Mouse (Mus musculus) mesoderm, embryonic 11.5 days (tissue): ENCODE data around the gene Polr1d.
A peak's percentile ranks its signal among the peaks of the same experiment; 100 is the strongest.

ENCODE experiments used
- DNase-seq: peaks from one replicate; pipeline ENCODE4 v3.0.0-alpha.2; 2012; ENCODE audit warnings: low read depth, low spot score

Gene Polr1d

DNA sequence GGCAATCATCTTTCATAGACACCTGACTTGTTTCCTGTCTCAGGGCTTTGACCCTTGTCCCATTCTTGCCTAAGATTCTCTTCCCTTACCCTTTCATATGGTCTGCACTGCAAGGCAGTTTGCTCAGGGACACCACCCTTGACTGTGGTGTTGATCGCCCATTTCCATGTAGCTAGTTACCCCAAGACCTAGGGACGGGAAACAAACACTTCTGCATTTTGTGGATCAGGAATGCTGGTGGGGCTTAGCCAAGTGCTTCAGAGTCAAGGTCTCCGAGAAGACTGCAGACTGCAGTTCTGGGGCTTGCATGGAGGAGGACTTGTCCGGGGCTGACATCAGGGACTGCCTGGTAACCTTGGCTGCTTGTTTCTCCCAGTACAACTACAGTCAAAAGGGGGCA lies 10.0 kb downstream of the Polr1d start:
- no peak for DNase-seq

DNA sequence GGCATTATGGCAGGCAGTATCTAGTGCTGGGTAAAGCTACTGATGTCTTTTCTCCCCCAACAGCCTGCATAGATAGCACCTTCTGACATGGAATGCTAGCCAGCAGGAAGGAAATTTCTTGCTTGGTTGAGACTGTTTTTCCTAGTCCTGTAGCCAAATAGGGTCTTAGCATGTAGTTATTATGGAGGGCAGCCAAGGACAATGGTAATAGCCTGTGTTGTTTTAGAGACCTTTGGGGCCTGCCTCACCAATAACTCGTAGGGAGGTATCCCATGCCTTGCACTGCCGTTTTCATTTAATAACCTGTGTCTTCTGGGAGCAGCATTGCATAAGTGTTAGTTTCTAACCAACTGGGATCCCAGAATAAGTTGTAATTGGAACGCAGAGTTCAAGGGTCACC lies 13.0 kb downstream of the Polr1d start:
- DNase-seq: no peak

- DNase-seq: no peak
These were observed 13.6 kb downstream of the Polr1d start for GRCm38 (mm10) chr5:147090256-147090963.

- DNase-seq: no peak
These were observed 15.6 kb downstream of the Polr1d start for GRCm38 (mm10) chr5:147092448-147092847.

DNA sequence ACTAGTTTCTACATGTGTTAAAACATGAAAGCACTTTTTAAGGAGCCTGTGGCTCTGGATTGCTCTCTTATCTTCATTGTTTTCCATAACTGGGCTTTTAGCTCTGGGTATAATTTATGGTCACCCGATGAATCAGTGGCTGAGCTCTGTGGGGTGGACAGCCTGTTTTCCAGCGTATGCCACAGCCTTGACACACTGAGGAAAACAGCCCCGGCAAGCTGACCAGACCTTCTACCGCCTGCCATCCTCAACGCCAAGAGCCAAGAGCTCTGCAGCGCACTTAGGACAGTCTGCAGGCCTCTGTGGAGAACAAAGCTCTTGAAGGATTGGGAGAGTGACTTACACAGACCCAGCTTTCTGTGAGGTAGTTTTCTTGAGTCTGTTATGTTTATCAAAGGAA lies 17.4 kb downstream of the Polr1d start:
- DNase-seq: no peak

DNA sequence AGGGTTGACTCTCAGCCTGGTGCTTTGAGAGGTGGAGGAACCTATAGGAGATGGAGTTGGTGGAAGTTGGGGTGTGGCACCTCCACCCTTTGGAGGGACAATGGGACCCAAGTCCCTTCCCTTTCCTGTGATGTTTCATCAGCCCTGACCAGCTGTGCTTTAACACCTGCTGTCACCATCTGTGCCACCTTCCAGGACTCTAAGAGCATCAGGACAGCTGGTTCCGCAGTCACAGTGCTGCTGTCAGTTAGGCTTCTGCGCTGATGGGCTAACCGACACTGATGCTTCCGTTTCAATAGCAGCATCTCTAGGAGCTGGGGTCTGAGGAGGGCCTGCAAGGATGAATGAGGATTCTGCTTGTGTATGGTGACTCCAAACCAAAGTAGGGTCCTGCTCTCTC lies 19.7 kb downstream of the Polr1d start:
- no peak for DNase-seq

DNA sequence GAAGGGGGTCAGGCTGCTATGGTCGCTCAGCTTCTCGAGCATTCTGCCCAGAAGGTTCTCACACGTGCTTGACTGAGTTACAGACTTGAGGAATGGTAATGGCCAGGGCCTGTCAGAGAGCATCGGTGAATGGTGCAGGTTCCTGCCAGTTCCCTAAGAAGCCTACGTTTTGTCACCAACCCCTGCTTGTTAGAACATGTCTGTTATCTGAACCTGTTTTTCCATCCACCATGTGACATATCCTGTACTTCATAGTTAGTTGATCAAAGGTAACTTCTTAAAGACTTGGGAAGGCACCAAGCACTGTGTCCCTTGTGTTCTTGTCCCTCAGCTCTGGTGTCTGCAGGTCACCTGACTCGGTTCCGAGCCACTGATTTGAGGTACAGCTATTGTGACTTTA lies 21.8 kb downstream of the Polr1d start:
- DNase-seq: no peak

DNA sequence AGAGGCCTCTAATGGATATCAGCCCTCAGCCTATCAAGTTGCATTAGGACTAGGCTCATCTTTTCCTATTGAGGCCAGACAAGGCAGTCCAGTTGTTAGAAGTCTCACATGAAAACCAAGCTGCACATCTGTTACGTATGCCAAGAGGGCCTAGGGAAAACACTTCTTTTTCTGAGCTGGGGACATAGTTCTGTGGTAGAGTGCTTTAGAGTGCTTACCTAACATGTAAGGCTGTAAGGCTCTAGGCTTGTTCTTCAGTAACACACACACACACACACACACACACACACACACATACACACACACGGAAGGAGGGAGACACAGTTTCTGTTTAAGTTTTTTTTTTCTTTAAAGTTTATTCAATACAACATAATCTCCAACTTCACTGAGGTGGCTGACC lies 23.3 kb downstream of the Polr1d start:
- DNase-seq: no peak

- DNase-seq: no peak
These were observed 25.4 kb downstream of the Polr1d start for GRCm38 (mm10) chr5:147102295-147102694.

DNA sequence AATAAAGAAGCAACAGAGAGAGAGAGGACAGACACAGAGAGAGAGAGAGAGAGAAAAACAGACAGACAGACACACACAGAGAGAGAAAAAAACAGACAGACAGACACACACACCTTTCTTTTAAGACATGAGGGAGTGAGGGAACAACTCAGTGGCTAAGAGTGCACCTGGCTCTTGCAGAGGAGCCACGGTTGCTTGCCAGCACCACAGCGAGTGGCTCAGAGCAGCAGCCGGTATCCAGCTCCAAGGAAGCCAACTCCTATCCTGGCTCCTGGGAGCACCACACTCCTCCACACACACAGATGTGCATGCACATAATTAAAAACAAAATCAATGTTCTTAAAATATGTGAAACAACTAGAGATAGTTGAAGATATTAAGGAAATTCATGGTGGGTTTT lies 30.4 kb downstream of the Polr1d start:
- DNase-seq: no peak

GRCm38 (mm10) chr5:147108861-147109591 lies 32.2 kb downstream of the Polr1d start:
- DNase-seq: no peak

GRCm38 (mm10) chr5:147114738-147115137 lies 37.9 kb downstream of the Polr1d start:
- no peak for DNase-seq

DNA sequence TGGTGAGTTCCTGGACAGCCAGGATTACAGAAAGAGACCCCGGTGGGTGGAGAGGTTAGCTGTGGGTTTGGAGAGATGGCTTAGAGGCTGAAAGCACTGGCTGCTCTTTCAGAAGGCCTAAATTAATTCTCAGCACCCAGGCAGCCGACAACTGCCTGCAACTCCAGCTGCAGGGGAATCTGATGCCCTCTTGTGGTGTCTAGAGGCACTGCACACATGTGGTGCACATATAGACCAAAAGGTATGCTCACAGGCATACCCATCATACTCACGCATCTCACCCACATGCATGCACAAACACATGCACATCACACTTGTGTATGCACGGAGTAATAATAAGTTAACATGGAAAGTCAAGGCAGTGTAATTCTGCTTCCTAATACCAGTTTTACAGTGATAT lies 38.8 kb downstream of the Polr1d start:
- DNase-seq: no peak

GRCm38 (mm10) chr5:147117027-147117426 lies 40.2 kb downstream of the Polr1d start:
- no peak for DNase-seq

GRCm38 (mm10) chr5:147121146-147121545 lies 44.3 kb downstream of the Polr1d start:
- DNase-seq: no peak

GRCm38 (mm10) chr5:147124794-147125193 lies 47.9 kb downstream of the Polr1d start:
- no peak for DNase-seq

DNA sequence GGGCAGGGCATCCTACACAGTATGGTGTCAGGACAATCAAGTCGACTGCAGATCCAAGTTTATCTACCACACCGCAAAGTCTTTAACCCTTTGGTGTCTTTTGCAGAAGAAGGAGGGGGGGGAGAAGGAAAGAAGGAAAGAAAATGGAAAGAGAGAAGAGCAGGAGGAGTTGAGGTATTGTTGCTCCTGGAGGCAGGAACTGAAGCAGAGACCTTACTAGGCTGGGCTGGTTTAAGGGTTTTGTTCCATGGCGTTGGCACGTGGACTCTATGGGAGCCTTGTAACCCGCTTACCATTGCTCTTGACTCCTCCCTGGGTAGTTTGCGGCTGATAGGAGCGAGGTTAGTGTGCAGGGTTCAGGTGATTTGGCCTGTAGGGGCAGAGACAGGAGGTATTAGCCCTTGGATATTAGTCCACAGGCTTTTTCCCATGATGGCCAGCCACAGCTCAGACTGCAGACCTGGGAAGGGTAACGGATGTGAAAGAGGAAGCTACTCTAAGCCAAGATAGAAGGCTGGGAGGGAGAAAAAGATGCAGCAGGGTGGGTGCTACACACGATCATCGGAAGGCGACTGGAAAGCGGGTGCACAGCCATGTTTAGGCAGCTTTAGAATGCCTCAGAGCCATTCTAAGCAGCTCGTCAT lies 48.8 kb downstream of the Polr1d start:
- DNase-seq: no peak

DNA sequence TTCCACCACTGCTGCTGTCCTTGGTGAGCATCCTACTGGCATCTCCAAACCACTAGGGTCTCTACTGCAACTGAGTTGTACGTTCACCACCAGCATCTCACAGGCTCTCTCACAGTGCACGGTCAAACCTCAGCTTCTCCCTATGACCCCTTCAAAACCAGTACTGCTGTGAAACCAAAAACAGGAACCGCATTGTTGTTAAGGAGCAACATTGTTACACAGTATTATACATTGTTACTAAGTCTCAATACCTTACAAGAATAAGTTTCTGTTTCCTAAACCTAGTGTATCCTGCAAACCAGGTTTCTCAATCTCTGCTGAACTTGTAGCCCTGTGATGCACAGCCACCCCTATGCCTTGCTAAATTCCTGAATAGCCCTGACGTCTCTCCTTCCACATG lies 51.0 kb downstream of the Polr1d start:
- DNase-seq: no peak

DNA sequence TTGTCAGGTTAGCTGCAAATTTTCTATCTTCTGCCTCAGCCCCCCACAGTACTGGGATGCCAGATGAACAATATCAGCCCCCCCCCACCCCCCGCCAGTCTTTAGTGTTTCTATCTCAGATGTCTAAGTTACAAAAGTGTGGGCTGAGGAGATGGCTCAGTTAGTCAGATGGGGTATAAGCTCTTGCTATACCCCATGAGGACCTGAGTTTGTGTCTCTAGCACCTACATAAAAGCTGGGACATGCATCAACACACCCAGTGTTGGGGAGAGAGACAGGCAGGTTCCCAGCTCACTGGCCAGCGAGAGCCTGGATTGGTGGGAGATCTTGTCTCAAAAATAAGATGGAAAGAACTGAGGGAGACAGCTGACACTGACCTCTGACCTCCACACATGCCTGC lies 52.6 kb downstream of the Polr1d start:
- no peak for DNase-seq

GRCm38 (mm10) chr5:147131912-147132311 lies 55.1 kb downstream of the Polr1d start:
- DNase-seq: no peak

GRCm38 (mm10) chr5:147133662-147134061 lies 56.8 kb downstream of the Polr1d start:
- no peak for DNase-seq

DNA sequence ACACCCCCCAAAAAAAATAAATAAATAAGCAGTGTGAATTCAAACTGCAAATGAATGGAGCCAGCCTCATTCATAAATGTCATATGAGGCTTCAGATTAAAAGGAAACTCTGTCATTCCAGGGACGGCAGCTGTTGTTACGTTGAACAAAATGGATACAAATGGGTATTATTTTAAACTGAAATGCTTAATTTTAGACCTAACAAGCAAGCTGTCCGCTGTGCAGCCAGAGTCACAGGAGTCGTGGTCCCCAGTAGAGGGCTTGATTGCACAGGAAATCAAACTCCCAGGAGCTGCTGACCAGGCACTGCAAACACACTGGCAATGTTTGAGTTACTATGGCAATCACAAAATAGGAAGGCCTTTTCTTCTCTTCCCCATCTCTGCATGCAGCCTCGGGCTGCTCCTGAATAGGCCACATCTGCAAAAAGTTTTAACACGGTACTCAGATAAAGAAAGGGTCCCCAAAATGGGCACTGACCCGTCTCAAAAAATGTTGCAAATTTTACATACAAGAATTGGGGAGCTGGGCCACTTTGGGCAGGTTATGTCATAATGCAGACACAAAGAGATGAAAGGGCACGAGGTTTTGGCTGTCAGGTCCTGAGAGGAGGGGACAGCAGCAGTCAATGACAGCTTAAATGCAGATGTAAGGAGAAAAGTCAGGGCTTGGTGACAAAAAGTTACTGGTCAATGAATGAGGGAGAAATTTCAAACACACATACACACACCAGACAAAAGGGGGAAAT lies 57.7 kb downstream of the Polr1d start:
- peak; percentile 44 for DNase-seq
